Mouse (Mus musculus) limb, embryonic 11.5 days (tissue): ENCODE measurements at regions not wholly inside any gene's neighbourhood (a gene's known extent, or its start where the extent isn't known, plus 50 kb on each side); places are given as distances from the start of the nearest gene placed in this dataset.

Source experiments
- ATAC-seq: fragments of 200-750 bp; cut with Nextera tagmentation; 2 replicates; pipeline ENCODE4 v1.8.0; 2017; ENCODE audit warnings: low read depth; ENCODE audit not compliant: insufficient number of reproducible peaks, low FRiP score, low TSS enrichment
- DNase-seq: peaks from one replicate; pipeline ENCODE4 v3.0.0-alpha.2; 2015; ENCODE audit warnings: low spot score
- H3K27ac ChIP-seq: fragments of 300-500 bp; sonication (generic); replicated peaks from 2 replicates; pipeline ENCODE4 v1.5.1; 2014; ENCODE audit warnings: low read depth, mild to moderate bottlenecking, low read length
- H3K27me3 ChIP-seq: fragments of 300-500 bp; sonication (generic); 2 replicates; pipeline ENCODE4 v1.6.1; 2014; ENCODE audit warnings: mild to moderate bottlenecking, low read length, mixed read lengths; ENCODE audit not compliant: control insufficient read depth, insufficient read depth
- H3K36me3 ChIP-seq: fragments of 300-500 bp; sonication (generic); 2 replicates; pipeline ENCODE4 v1.6.1; 2014; ENCODE audit warnings: mild to moderate bottlenecking, low read length, moderate library complexity, mixed read lengths; ENCODE audit not compliant: control insufficient read depth, insufficient read depth
- H3K4me1 ChIP-seq: fragments of 300-500 bp; sonication (generic); 2 replicates; pipeline ENCODE4 v1.6.1; 2014; ENCODE audit warnings: low read length, mixed read lengths; ENCODE audit not compliant: control insufficient read depth, insufficient read depth
- H3K4me2 ChIP-seq: fragments of 300-500 bp; sonication (generic); 2 replicates; pipeline ENCODE4 v1.6.1; 2014; ENCODE audit warnings: low read depth, mild to moderate bottlenecking, moderate library complexity; ENCODE audit not compliant: severe bottlenecking
- H3K4me3 ChIP-seq: fragments of 300-500 bp; sonication (generic); 2 replicates; pipeline ENCODE4 v1.5.1; 2014; ENCODE audit warnings: low read depth, low read length
- H3K9ac ChIP-seq: fragments of 300-500 bp; sonication (generic); 2 replicates; pipeline ENCODE4 v1.6.1; 2014; ENCODE audit warnings: mild to moderate bottlenecking, low read length
- H3K9me3 ChIP-seq: fragments of 300-500 bp; sonication (generic); 2 replicates; pipeline ENCODE4 v1.6.1; 2016; ENCODE audit warnings: low read length; ENCODE audit not compliant: control insufficient read depth
- WGBS: fragments of 180-500 bp; shearing (Covaris S2); extraction: QIAGEN DNeasy Blood & Tissue Kit; methylation state at CpG from one replicate; pipeline ENCODE4 v1.1.7; 2014; 5-methylcytosine and 5-hydroxymethylcytosine counted together

DNA sequence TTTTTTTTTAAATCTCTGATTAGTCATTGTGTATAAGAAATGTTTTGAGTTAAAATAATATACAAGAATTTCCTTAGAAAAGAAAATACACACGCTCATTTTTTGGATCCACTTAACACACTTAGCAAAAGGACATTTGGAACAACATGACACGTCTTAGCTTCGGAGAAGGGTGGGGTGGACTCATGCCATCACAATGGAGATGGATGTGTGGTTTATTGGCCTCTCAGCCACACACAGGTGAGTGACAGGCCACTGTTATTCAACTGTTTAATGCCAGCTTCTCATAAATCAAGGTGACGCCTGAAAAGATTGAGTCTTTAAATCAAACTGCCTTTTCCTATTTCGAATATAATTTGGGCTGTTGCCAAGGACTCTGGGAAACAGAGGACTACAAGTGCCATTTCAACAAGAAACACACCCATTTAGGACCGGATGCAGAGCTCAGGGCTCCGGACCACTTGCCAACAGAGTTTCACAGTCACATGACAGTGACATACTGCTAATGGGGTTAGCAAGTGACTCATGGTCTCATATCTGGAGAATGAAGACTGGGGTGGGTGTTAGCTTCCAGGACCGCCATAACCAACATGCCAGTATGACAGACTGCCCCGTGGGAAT lies 71.5 kb upstream of the Cldn5 start:
- no peaks in the 10 kb centered on the region for H3K9me3 ChIP-seq
- no peaks in the 10 kb centered on the region for H3K27me3 ChIP-seq
- H3K27ac ChIP-seq = no peak overlapping the region
- no peaks in the 10 kb centered on the region for H3K4me1 ChIP-seq
- no peak overlapping the region for H3K4me3 ChIP-seq
- 64% methylated on average over 9 of the region's 9 CpGs for WGBS
- no peaks in the 10 kb centered on the region for H3K36me3 ChIP-seq
- no peak for DNase-seq
- H3K9ac ChIP-seq = no peak overlapping the region
- no peak for ATAC-seq
- no peak overlapping the region for H3K4me2 ChIP-seq

DNA sequence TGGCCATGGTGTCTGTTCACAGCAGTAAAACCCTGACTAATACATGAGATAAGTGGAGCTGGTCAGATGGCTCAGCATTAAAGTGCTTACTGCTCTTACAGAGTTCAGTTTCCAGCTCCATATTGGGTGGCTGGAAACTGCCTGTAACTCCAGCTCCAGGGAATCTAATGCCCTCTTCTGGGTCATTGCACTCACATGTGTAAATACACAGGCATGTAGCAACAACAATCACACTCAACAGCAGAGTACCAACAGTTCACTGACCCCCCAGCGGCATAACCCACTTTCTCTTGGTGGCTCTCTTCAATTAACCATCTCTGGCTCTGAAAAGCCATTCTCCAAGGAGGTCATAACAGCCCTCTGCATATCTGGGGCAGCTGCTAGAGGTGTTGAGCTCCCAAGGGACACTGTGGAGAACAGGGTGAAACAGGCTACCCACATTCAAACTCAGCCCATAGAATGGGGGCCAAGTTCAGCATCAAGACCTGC lies 65.0 kb upstream of the Cldn5 start:
- Histone ChIP-seq H3K27ac (no peak overlapping the region), H3K4me3 (no peak overlapping the region), H3K36me3 (no peaks in the 10 kb centered on the region), H3K27me3 (no peaks in the 10 kb centered on the region), H3K9ac (no peak overlapping the region), H3K4me2 (no peak overlapping the region), H3K4me1 (no peaks in the 10 kb centered on the region), H3K9me3 (no peaks in the 10 kb centered on the region)
- 86% methylated on average over 1 of the region's 1 CpGs for WGBS
- no peak for ATAC-seq
- DNase-seq = no peak

DNA sequence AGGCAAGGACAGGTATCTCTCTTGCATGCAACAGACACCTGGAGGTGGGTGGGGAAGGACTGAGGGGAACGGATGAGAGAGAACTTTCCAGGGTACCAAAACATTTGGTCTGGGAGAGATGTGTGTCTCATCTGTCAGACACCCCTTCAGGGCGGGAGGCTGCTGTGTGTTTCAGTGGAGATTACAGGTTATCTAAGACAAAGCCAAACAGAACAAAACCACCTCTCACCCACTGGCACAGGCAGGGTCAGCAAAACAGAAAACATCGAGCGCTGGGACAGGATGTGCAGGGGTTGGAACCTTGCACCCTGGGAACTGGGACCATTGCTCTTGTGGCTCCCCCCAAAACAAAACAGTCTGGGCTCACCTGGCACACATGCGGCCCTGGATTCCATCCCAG lies 63.6 kb upstream of the Cldn5 start:
- Histone ChIP-seq H3K4me3 (no peak overlapping the region), H3K4me1 (no peaks in the 10 kb centered on the region), H3K27ac (no peak overlapping the region), H3K27me3 (no peaks in the 10 kb centered on the region), H3K36me3 (no peaks in the 10 kb centered on the region), H3K4me2 (no peak overlapping the region), H3K9me3 (no peaks in the 10 kb centered on the region), H3K9ac (no peak overlapping the region)
- DNase-seq = no peak
- no peak for ATAC-seq
- 77% methylated on average over 5 of the region's 5 CpGs for WGBS

DNA sequence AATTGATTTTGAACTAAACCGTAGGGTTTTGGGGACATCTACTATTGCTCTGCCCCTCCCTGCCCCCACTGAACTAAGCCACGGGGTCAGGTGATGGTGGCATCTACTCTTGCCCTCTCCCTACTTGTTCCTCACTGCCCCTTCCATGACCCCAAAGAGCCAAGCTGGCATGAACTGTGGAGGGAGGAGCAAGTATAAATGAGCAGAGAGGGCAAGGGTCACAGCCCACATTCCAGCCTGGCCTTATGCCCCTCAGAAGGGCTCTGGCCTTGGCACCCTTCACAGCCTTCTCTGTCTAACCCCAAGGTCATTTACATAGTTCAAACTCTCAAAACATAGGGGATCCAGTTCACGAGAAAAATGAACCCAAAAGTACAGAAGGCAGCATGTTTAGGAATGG lies 61.3 kb upstream of the Cldn5 start:
- Histone ChIP-seq H3K4me1 (no peaks in the 10 kb centered on the region), H3K9me3 (no peaks in the 10 kb centered on the region), H3K4me3 (no peak overlapping the region), H3K9ac (no peak overlapping the region), H3K27me3 (no peaks in the 10 kb centered on the region), H3K4me2 (no peak overlapping the region), H3K36me3 (no peaks in the 10 kb centered on the region), H3K27ac (no peak overlapping the region)
- DNase-seq = no peak
- ATAC-seq = no peak
- 77% methylated on average over 3 of the region's 3 CpGs for WGBS

DNA sequence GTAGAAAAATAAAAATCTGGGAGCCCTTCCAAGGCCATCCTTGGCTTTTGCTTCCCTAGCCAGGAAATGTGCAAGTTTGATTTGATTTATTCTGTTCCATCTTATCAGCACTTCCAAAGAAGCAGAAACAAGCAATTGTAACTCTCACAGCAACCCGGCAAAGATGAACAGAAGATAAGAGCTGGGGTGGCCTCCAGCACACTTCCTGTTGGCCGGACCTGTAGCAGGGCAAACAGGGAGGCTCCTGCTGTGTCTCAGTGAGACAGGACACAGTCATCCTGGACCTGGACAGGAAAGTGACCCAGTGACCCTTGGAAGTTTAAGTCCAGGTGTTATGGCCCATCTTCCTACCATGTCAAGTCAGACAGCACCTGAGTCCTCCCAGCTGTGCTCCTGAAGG lies 58.6 kb upstream of the Cldn5 start:
- DNase-seq (no peak), ATAC-seq (no peak)
- WGBS = 42% methylated on average over 2 of the region's 2 CpGs
- Histone ChIP-seq H3K36me3 (no peaks in the 10 kb centered on the region), H3K27me3 (no peaks in the 10 kb centered on the region), H3K9me3 (no peaks in the 10 kb centered on the region), H3K9ac (no peak overlapping the region), H3K4me3 (no peak overlapping the region), H3K27ac (no peak overlapping the region), H3K4me2 (no peak overlapping the region), H3K4me1 (no peaks in the 10 kb centered on the region)

DNA sequence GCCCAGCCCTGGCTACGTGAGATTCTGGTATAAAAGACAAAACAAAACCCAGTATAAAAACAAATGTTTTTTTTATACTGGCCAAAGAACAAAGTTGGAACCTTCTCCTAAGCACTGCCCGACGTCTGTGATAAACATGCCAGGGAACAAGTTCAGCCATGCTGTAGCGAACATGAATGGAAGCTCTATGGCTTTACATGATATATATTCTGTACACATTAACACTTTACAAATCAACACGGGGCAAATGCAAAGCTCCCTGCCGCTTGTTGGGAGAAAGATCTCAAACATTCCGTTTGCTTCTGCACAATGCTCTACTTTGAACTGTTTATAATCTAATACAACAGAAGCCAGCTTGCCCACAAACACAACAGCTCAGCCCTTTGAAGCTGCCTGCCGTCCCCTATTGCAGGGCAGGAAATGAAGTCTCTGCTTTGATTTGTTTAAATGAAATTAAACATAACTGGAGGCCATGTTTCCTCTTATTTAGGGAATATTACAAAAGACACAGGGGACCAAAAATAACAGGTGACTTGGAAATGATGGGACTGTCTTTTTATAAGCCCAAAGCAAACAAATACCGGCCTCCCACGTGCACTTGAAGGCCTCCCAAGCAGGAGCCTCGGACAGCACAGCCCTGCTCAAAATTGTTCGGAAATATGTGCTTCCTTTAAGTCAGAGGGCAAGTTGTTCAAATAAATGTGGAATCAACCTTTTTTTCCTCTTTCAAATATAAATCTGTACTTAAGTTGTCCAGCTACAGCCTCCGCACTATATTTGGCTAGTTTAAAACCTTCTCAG lies 56.0 kb upstream of the Cldn5 start:
- 61% methylated on average over 13 of the region's 13 CpGs for WGBS
- Histone ChIP-seq H3K27me3 (no peaks in the 10 kb centered on the region), H3K36me3 (no peaks in the 10 kb centered on the region), H3K9me3 (no peaks in the 10 kb centered on the region), H3K4me2 (no peak overlapping the region), H3K27ac (no peak overlapping the region), H3K4me1 (no peaks in the 10 kb centered on the region), H3K4me3 (no peak overlapping the region), H3K9ac (no peak overlapping the region)
- ATAC-seq (no peak), DNase-seq (no peak)

DNA sequence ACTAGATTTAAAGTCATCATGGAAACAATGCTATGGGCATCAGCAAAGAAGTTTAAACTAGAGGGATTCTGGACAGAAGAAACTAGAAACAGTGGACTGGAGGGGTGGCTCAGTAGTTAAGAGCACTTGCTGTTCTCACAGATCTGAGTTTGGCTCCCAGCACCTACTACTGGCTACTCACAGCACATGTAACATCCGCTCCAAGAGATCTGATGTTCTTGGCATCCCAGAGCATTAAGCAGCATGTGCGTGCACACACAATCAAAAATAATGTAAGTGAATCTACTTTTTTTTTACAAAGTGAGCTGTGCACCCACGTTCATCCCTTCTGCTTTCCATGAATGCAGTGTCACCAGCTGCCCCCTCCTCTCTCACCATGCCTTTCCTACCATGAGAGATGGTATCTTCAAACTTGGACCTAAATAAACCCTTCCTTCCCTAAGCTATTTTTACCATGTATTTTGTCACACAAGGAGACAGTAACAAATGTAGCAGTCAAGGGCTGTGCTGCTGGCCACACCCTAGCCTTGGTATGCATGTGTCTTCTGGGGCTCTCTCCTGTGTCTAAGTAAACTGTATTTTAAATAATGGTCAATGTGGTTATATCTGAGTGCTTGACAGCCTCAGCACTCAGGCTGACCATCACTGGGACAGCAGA lies 53.3 kb upstream of the Cldn5 start:
- DNase-seq (no peak), ATAC-seq (no peak)
- Histone ChIP-seq H3K4me1 (no peaks in the 10 kb centered on the region), H3K9me3 (no peaks in the 10 kb centered on the region), H3K27me3 (no peaks in the 10 kb centered on the region), H3K36me3 (no peaks in the 10 kb centered on the region), H3K4me3 (no peak overlapping the region), H3K9ac (no peak overlapping the region), H3K4me2 (no peak overlapping the region), H3K27ac (no peak overlapping the region)
- WGBS = 79% methylated on average over 3 of the region's 3 CpGs

DNA sequence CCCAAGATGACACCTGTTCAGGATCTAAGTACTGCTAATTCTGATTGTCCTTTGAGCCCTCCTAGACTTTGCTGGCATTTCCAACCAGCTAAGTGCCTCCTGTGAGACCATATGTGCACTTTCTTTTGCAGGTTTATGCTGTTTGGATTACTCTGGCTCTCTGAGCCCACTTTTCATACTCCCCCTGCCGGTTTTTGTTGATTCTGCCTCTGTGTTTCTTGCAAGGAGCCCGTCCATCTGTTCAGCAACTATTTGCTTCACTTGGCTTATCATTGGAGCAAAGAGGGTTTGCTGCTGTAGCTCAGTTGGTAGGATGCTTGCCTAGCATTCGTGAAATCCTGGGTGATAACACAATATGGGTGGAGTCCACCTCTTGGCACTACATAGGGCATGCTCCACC lies 52.8 kb upstream of the Cldn5 start:
- no peaks in the 10 kb centered on the region for H3K9me3 ChIP-seq
- H3K4me1 ChIP-seq = no peaks in the 10 kb centered on the region
- H3K36me3 ChIP-seq = no peaks in the 10 kb centered on the region
- no peak overlapping the region for H3K4me3 ChIP-seq
- H3K27me3 ChIP-seq = no peaks in the 10 kb centered on the region
- DNase-seq (no peak), ATAC-seq (no peak)
- 53% methylated on average over 3 of the region's 3 CpGs for WGBS
- no peak overlapping the region for H3K27ac ChIP-seq
- H3K9ac ChIP-seq = no peak overlapping the region
- H3K4me2 ChIP-seq = no peak overlapping the region
